Mouse (Mus musculus): ENCODE measurements around the gene Foxp1. TPM values are rescaled to one million over a fixed set of nuclear protein-coding genes. Genes with fewer than 3 reads are reported as not detected.

Gene Foxp1
- polyA plus RNA-seq, 1 experiment from 2014 or later = 74.0 TPM

DNA sequence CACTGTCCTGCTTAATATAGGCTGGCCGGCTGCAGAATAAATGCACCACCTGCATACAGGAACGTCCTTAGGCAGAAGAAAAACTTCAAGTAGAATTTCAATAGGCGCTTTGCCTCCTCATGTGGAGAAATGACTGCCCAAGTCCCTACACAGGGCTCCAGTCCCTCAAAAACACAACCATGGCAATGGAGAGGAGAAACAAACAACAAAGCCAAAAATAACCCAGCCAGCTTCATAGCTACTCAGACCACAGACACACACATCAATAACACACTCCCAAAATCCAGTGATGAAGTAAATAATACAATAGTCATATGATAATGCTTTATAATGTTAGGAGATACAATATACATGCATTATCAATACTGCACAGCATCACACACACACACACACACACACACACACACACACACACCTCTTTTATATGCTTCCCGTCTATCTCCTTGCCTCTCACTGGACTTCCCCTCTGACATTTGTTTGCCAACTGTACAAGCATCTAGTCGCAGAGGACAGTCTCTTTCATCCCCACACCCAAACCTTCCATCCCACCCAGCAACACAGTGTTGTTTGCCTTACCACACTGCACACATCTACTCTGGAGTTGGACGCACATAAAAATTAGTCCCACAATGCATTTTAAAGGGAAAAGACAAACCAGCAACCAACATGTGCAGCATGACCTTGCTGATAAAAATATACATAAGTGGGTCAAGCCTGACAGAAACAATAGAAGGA, 162.6 kb downstream of the Foxp1 start:
- ATAC-seq (ENCODE audit: low read depth) = no peak
- no peak overlapping the region for H3K27ac ChIP-seq (replicated peaks)
- H3K9ac ChIP-seq = no peak overlapping the region
- no peak overlapping the region for H3K4me2 ChIP-seq
- H3K4me3 ChIP-seq = no peak overlapping the region
- no peaks in the 10 kb centered on the region for H3K36me3 ChIP-seq
- H3K9me3 ChIP-seq = no peaks in the 10 kb centered on the region
- no peaks in the 10 kb centered on the region for H3K27me3 ChIP-seq
- WGBS = 83% methylated on average over 6 of the region's 6 CpGs
- H3K4me1 ChIP-seq (replicated peaks) = no peaks in the 10 kb centered on the region

DNA sequence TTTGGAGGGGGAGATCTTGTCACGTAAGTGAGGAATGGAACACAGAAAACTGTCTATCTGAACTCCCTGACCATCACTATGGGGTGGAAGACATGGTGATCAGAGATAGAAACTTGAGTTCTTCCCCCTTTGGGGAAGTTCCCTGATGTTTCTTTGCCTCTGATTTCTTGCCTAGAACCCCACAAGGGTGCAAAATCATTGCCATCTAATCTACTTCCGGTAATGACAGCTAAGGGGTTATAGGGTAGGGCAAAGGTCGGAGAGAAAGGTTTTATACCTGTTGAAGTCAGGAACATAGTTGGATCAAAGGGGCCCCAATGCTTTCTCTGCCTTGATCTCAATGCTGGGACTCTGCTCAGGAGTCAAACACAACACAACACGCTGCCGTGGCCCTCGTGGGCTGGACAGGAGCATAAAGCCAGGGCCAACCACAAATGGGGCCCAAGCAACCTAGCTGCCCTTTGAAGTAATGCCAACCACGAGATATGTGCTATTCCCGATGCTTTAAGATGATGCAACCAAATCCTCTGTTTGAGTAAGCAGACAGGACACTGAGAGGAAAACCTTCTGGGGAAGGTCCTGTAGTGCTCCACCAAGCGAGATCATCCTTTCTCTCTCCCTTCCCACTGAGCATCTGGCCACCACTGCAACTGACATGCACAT, 163.4 kb downstream of the Foxp1 start:
- no peak for ATAC-seq (ENCODE audit: low read depth)
- Histone ChIP-seq H3K36me3 (no peaks in the 10 kb centered on the region), H3K27me3 (no peaks in the 10 kb centered on the region), H3K9me3 (no peaks in the 10 kb centered on the region), H3K9ac (no peak overlapping the region), H3K4me1 (replicated peaks) (no peaks in the 10 kb centered on the region), H3K27ac (replicated peaks) (no peak overlapping the region), H3K4me3 (no peak overlapping the region), H3K4me2 (no peak overlapping the region)
- 90% methylated on average over 9 of the region's 9 CpGs for WGBS

DNA sequence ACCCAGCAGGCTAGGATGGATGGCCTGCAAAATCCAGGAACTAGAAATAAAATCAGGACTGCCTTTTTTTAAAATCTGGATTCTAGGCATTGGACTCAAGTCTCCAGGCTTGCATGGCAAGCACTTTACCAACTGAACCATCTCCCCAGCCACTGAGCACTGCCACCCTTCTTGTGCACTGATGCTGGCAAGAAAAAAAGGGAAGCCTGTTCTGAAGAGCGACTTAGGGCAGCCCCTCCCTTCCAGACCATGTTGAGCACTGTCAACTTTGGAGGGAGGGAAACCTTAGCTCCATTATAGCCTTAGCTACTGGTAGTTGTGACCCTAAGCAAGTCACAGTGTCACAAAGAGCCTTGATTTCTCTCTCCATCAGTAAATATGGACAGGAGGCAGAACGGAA, 164.6 kb downstream of the Foxp1 start:
- ATAC-seq (ENCODE audit: low read depth) = no peak
- Histone ChIP-seq H3K4me3 (no peak overlapping the region), H3K36me3 (no peaks in the 10 kb centered on the region), H3K4me2 (no peak overlapping the region), H3K9me3 (no peaks in the 10 kb centered on the region), H3K4me1 (replicated peaks) (no peaks in the 10 kb centered on the region), H3K9ac (no peak overlapping the region), H3K27me3 (no peaks in the 10 kb centered on the region), H3K27ac (replicated peaks) (no peak overlapping the region)
- WGBS = 93% methylated on average over 2 of the region's 2 CpGs

DNA sequence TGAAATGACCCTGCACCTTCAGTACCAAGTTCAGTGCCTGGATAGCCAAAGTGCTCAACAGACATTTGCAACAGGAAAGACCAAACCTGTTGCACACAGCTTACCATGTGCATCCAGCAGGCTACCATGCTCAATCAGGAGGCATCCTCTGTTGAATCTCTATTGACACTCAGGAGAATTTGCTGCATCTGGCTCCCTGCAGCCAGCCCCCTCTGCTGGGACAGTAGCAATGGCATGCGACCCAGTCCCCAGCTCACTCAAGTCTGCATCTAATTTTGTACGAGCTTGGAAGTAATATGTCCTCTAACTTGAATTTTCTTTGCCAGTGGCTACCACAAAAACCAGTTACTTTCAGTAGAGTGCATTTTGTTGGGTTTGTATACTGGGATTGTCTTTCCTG, 168.2 kb downstream of the Foxp1 start:
- ATAC-seq (ENCODE audit: low read depth) = no peak
- Histone ChIP-seq H3K4me3 (no peak overlapping the region), H3K9ac (no peak overlapping the region), H3K36me3 (no peaks in the 10 kb centered on the region), H3K9me3 (no peaks in the 10 kb centered on the region), H3K27ac (replicated peaks) (no peak overlapping the region), H3K4me1 (replicated peaks) (no peaks in the 10 kb centered on the region), H3K27me3 (peaks cover 6% of the 10 kb centered on the region; the same call in 1 of the 2 replicates), H3K4me2 (no peak overlapping the region)
- WGBS = 72% methylated on average over 2 of the region's 2 CpGs

DNA sequence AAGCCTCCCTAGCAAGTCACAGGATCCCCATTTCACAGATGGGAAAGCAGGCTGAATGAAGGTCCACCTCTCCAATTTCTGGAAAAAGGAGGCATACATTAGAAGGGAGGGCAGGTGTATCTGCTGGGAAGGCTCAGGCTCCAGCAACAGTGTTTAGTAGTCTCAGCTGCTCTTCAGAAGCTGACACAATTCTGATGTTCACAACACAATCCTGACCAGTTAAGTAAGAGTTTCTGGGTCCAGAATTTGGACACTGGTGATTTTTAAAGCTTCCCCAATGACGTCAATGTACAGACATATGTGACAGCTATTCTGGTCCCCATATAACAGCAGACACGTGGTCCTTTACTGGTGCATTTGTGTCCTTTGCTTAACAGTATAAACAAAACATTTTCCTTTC, 169.1 kb downstream of the Foxp1 start:
- no peak for ATAC-seq (ENCODE audit: low read depth)
- H3K9ac ChIP-seq = no peak overlapping the region
- no peaks in the 10 kb centered on the region for H3K36me3 ChIP-seq
- H3K4me3 ChIP-seq = no peak overlapping the region
- H3K4me2 ChIP-seq = no peak overlapping the region
- no peaks in the 10 kb centered on the region for H3K4me1 ChIP-seq (replicated peaks)
- H3K27me3 ChIP-seq = peaks cover 6% of the 10 kb centered on the region; the same call in 1 of the 2 replicates
- no peaks in the 10 kb centered on the region for H3K9me3 ChIP-seq
- no peak overlapping the region for H3K27ac ChIP-seq (replicated peaks)
- WGBS = 93% methylated on average over 2 of the region's 2 CpGs

DNA sequence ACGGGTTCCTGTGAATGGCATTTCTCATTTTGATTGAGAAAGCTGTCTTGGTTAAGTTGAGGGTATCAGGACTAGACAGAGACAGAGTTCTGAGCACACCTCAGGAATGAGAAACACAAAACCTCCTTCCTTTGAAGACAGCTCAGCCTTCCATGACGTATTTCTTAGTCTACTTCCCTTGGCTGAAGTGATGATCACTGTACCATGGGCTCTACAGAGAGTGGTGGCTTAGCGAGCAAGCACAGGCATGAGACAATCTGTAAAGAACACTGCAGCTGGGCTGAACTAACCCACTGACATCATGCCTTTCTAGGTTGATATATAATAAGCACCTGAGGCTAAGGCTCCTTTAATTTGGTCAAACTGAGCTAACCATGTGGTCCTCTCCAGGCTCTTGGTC, 172.0 kb downstream of the Foxp1 start:
- H3K9me3 ChIP-seq = no peaks in the 10 kb centered on the region
- no peaks in the 10 kb centered on the region for H3K36me3 ChIP-seq
- H3K27ac ChIP-seq (replicated peaks) = no peak overlapping the region
- H3K27me3 ChIP-seq = peaks cover 6% of the 10 kb centered on the region; the same call in 1 of the 2 replicates
- peaks cover 9% of the 10 kb centered on the region for H3K4me1 ChIP-seq (replicated peaks)
- WGBS = 90% methylated on average over 3 of the region's 3 CpGs
- H3K4me3 ChIP-seq = no peak overlapping the region
- ATAC-seq (ENCODE audit: low read depth) = no peak
- H3K4me2 ChIP-seq = no peak overlapping the region
- H3K9ac ChIP-seq = no peak overlapping the region

DNA sequence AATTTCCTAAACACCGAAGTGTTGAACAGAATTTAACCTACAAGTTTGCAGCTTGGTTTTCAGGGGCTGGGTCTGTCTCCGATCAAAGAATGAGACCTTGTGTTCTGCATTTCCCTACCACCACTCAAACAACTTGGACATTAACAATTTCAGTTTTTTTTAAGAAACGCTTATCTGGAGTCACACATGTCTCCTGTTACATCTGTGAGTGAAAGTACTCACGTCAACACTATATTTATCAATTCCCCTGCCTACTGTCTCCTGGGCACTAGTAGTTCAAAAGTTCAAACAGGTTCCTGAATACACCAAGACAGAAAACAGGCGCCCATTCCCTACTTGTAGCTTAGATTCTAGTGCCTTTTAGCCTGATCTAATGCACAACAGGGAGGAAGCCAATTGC, 172.4 kb downstream of the Foxp1 start:
- no peak overlapping the region for H3K4me2 ChIP-seq
- 88% methylated on average over 5 of the region's 5 CpGs for WGBS
- no peak for ATAC-seq (ENCODE audit: low read depth)

DNA sequence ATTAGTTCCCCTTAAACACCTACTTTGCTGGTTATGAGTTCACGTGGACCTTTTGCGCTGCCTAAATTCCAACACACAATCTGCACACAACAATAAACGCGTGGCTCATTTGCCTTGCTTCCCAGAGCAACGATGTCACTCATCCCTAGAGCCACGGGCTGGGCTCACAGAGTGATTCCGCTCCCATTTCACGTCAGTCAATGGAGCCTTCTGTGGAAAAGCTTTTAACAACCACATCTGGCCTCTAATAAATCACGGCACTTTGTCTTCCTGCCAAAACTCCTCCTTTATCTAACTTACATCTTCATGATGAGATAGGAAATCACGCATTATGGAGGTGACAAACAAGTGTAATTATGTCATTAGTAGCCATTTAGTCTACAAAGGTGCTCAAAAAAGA, 174.7 kb downstream of the Foxp1 start:
- no peaks in the 10 kb centered on the region for H3K9me3 ChIP-seq
- ATAC-seq (ENCODE audit: low read depth) = peak; percentile 53; the same call in 1 of the 2 replicates
- H3K4me3 ChIP-seq = no peak overlapping the region
- peaks cover 9% of the 10 kb centered on the region for H3K4me1 ChIP-seq (replicated peaks)
- WGBS = 11% methylated on average over 10 of the region's 10 CpGs
- H3K27ac ChIP-seq (replicated peaks) = no peak overlapping the region
- H3K4me2 ChIP-seq = no peak overlapping the region
- no peak overlapping the region for H3K9ac ChIP-seq
- no peaks in the 10 kb centered on the region for H3K36me3 ChIP-seq
- peaks cover 6% of the 10 kb centered on the region; the same call in 1 of the 2 replicates for H3K27me3 ChIP-seq

More for the DNA sequence above, 172.4 kb downstream of the Foxp1 start:
- Histone ChIP-seq H3K27me3 (peaks cover 6% of the 10 kb centered on the region; the same call in 1 of the 2 replicates), H3K4me3 (no peak overlapping the region), H3K9me3 (no peaks in the 10 kb centered on the region), H3K4me1 (replicated peaks) (peaks cover 9% of the 10 kb centered on the region), H3K9ac (no peak overlapping the region), H3K27ac (replicated peaks) (no peak overlapping the region), H3K36me3 (no peaks in the 10 kb centered on the region)

DNA sequence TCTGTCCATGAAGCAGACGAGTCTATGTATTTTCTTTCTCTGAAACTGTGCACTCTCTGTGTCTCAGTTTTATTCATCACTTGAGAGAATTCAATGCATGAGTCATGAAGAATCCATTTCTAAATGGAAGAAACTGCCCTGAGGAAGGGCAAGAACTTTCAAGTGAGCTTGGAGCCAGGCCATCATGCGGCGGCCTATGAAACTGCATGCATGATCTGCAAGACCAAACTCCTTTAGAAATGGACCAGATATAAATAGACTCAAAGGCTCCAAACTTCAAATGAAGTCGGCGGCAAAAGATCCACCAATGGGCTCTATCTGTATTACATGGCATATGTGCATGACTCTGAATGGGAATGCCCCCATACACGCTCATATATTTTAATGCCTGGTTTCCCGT, 177.6 kb downstream of the Foxp1 start:
- H3K36me3 ChIP-seq = no peaks in the 10 kb centered on the region
- 96% methylated on average over 7 of the region's 7 CpGs for WGBS
- no peak overlapping the region for H3K9ac ChIP-seq
- no peak overlapping the region for H3K27ac ChIP-seq (replicated peaks)
- no peak overlapping the region for H3K4me3 ChIP-seq
- no peak for ATAC-seq (ENCODE audit: low read depth)
- peaks cover 9% of the 10 kb centered on the region for H3K4me1 ChIP-seq (replicated peaks)
- H3K9me3 ChIP-seq = no peaks in the 10 kb centered on the region
- no peak overlapping the region for H3K4me2 ChIP-seq
- peaks cover 3% of the 10 kb centered on the region; the same call in 1 of the 2 replicates for H3K27me3 ChIP-seq

DNA sequence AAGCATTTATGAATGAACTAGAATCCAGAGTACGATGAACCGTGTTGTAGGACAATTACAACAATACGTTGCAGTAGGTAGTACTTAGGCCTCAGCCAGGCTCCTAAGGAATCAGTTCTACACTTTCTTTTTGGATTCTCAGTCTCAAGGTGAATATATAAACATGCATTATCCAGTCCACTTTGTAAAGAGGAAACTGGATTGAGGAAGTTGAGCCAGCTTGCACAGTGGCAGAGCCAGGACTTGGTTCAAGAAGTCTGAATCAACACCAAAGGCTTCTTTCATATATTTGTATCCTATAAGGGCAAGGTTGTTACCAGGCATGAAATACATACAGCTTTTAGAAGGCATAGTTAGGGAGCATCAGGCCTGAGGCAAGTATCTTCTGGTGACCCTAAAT, 178.2 kb downstream of the Foxp1 start:
- WGBS = 91% methylated on average over 3 of the region's 3 CpGs
- Histone ChIP-seq H3K27ac (replicated peaks) (no peak overlapping the region), H3K9ac (no peak overlapping the region), H3K27me3 (no peaks in the 10 kb centered on the region), H3K4me3 (no peak overlapping the region), H3K4me1 (replicated peaks) (peaks cover 13% of the 10 kb centered on the region), H3K36me3 (no peaks in the 10 kb centered on the region), H3K4me2 (no peak overlapping the region), H3K9me3 (no peaks in the 10 kb centered on the region)
- no peak for ATAC-seq (ENCODE audit: low read depth)

DNA sequence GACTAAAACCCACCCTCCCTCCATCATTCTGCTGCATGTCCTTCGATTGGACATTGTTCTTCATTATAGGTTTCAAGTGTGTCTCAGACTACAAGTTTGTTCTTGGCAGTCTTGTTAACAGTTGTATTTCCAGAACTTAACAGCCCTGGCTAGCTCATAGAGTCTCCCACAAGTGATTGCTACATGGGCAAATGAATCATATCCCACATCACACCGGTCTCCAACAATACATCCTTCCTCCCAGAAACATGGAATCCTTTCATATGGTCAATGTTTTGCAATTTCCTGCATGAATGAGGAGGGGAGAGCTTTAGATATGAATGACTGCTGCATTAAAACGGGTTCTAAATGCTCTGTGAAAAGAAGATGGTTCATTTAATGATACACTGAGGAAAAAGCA, 178.7 kb downstream of the Foxp1 start:
- no peaks in the 10 kb centered on the region for H3K27me3 ChIP-seq
- no peak overlapping the region for H3K27ac ChIP-seq (replicated peaks)
- no peak overlapping the region for H3K4me3 ChIP-seq
- no peak for ATAC-seq (ENCODE audit: low read depth)
- no peak overlapping the region for H3K9ac ChIP-seq
- WGBS = 89% methylated on average over 3 of the region's 3 CpGs
- H3K9me3 ChIP-seq = no peaks in the 10 kb centered on the region
- peaks cover 18% of the 10 kb centered on the region for H3K4me1 ChIP-seq (replicated peaks)
- no peaks in the 10 kb centered on the region for H3K36me3 ChIP-seq
- H3K4me2 ChIP-seq = no peak overlapping the region

DNA sequence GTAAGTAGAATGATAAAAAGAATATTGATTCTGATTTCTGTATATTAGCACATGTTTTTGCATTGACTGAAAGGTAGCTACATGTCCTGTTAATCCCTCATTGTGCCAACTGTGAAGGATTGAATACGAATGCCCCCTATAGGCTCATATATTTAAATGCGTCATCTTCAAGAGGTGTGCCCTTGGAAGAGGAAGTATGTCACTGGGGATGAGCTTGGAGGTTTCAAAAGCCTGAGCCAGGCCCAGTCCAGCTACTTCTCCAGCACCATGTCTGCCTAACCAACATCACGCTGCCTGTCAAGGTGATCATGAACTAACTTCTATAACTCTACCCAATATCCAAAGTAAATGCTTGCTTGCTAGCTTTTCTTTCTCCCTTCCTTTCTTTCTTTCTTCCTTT, 180.1 kb downstream of the Foxp1 start:
- H3K27ac ChIP-seq (replicated peaks) = no peak overlapping the region
- H3K9ac ChIP-seq = no peak overlapping the region
- no peak overlapping the region for H3K4me3 ChIP-seq
- H3K9me3 ChIP-seq = no peaks in the 10 kb centered on the region
- no peaks in the 10 kb centered on the region for H3K36me3 ChIP-seq
- H3K4me2 ChIP-seq = no peak overlapping the region
- peaks cover 7% of the 10 kb centered on the region; the same call in 1 of the 2 replicates for H3K27me3 ChIP-seq
- WGBS = 91% methylated on average over 3 of the region's 3 CpGs
- H3K4me1 ChIP-seq (replicated peaks) = peaks cover 21% of the 10 kb centered on the region
- ATAC-seq (ENCODE audit: low read depth) = no peak

All from neural tube, embryonic 13.5 days (tissue).